Comparison of ENCODE assay signal across 8 mouse cellular contexts in genomic region chr15:80096946-80097881, GRCm38 (mm10). TPM values are rescaled to one million over a fixed set of nuclear protein-coding genes. Genes with fewer than 3 reads are reported as not detected.
DNase-seq lines count a peak whose midpoint lies in the region; ATAC-seq and TF ChIP-seq lines count a peak whose summit lies in the region.

No protein-coding gene starts in this region.

- no peak for DNase-seq in kidney, adult 9 months
- peak; percentile 80 for DNase-seq in adrenal gland, postnatal 14 days
- no peak for DNase-seq in forebrain, postnatal 0 days
- peak; percentile 77 for DNase-seq in limb, embryonic 10.5 days (ENCODE audit: low spot score)
- DNase-seq in thymus, postnatal 4 days = peak; percentile 73
- no peak for DNase-seq in right cerebral cortex, postnatal 14 days

- no peaks in the 10 kb centered on the region; the same call in 1 of the 2 replicates for H3K4me1 ChIP-seq in kidney, embryonic 16.5 days (ENCODE audit: insufficient read depth, low read length)
- H3K4me1 ChIP-seq in forebrain, postnatal 0 days (ENCODE audit: insufficient read depth) = peaks cover 20% of the 10 kb centered on the region
- H3K4me1 ChIP-seq in limb, embryonic 10.5 days = peaks cover 30% of the 10 kb centered on the region
- peaks cover 29% of the 10 kb centered on the region for H3K4me1 ChIP-seq in midbrain, embryonic 16.5 days (ENCODE audit: control insufficient read depth, insufficient read depth, low read length)

- peaks cover 26% of the 10 kb centered on the region for H3K27me3 ChIP-seq in kidney, embryonic 16.5 days (ENCODE audit: insufficient read depth, low read length)
- no peaks in the 10 kb centered on the region for H3K27me3 ChIP-seq in forebrain, postnatal 0 days (ENCODE audit: insufficient read depth, low read length)
- H3K27me3 ChIP-seq in limb, embryonic 10.5 days (ENCODE audit: low read depth, poor library complexity, severe bottlenecking) = peaks cover 83% of the 10 kb centered on the region
- no peaks in the 10 kb centered on the region for H3K27me3 ChIP-seq in midbrain, embryonic 16.5 days (ENCODE audit: control insufficient read depth, insufficient read depth, low read depth, low read length)

- TF ChIP-seq CTCF in forebrain, postnatal 0 days (IDR thresholded peaks at IDR 0.05; ENCODE audit: low read depth) = no peak

- H3K36me3 ChIP-seq in kidney, embryonic 16.5 days (ENCODE audit: insufficient read depth, low read length) = no peaks in the 10 kb centered on the region
- no peaks in the 10 kb centered on the region for H3K36me3 ChIP-seq in forebrain, postnatal 0 days (ENCODE audit: insufficient read depth)
- H3K36me3 ChIP-seq in limb, embryonic 10.5 days = no peaks in the 10 kb centered on the region
- no peaks in the 10 kb centered on the region for H3K36me3 ChIP-seq in midbrain, embryonic 16.5 days (ENCODE audit: control insufficient read depth, insufficient read depth, low read length)

- H3K4me3 ChIP-seq in kidney, embryonic 16.5 days (ENCODE audit: low read length) = no peak overlapping the region
- no peak overlapping the region for H3K4me3 ChIP-seq in forebrain, postnatal 0 days (ENCODE audit: low read depth, low read length)
- H3K4me3 ChIP-seq in limb, embryonic 10.5 days = peak overlapping the region; percentile 26
- H3K4me3 ChIP-seq in midbrain, embryonic 16.5 days (ENCODE audit: low read depth, low read length) = no peak overlapping the region

- 20% methylated on average over 19 of the region's 20 CpGs for WGBS in kidney, embryonic 16.5 days
- WGBS in forebrain, postnatal 0 days = 29% methylated on average over 19 of the region's 20 CpGs
- 20% methylated on average over 18 of the region's 20 CpGs for WGBS in limb, embryonic 10.5 days
- 23% methylated on average over 20 of the region's 20 CpGs for WGBS in midbrain, embryonic 16.5 days

- H3K9ac ChIP-seq in kidney, embryonic 16.5 days (replicated peaks; ENCODE audit: low read length) = no peak overlapping the region; the same call in 1 of the 2 replicates
- no peak overlapping the region for H3K9ac ChIP-seq in forebrain, postnatal 0 days
- peak overlapping the region; percentile 44; the same call in 1 of the 2 replicates for H3K9ac ChIP-seq in midbrain, embryonic 16.5 days (ENCODE audit: low read depth, low read length)

- 0 out of 2 replicates have a peak overlapping the region, but pooled peaks have one; percentile 23 for H3K4me2 ChIP-seq in kidney, embryonic 16.5 days (replicated peaks; ENCODE audit: low read depth, low read length)
- H3K4me2 ChIP-seq in forebrain, postnatal 0 days (ENCODE audit: low read depth) = 0 out of 2 replicates have a peak overlapping the region, but pooled peaks have one; percentile 8
- peak overlapping the region; percentile 33; the same call in 1 of the 2 replicates for H3K4me2 ChIP-seq in midbrain, embryonic 16.5 days (ENCODE audit: low read length)

- no peak overlapping the region for H3K27ac ChIP-seq in kidney, embryonic 16.5 days (ENCODE audit: low read length)
- no peak overlapping the region for H3K27ac ChIP-seq in forebrain, postnatal 0 days (ENCODE audit: low read depth, low read length)
- peak overlapping the region; percentile 64 for H3K27ac ChIP-seq in limb, embryonic 10.5 days
- peak overlapping the region; percentile 20; the same call in 1 of the 2 replicates for H3K27ac ChIP-seq in midbrain, embryonic 16.5 days (ENCODE audit: low read length)

- no peaks in the 10 kb centered on the region for H3K9me3 ChIP-seq in kidney, embryonic 16.5 days (ENCODE audit: low read length)
- H3K9me3 ChIP-seq in forebrain, postnatal 0 days (ENCODE audit: low read length) = no peaks in the 10 kb centered on the region
- H3K9me3 ChIP-seq in limb, embryonic 10.5 days (replicated peaks) = no peaks in the 10 kb centered on the region
- no peaks in the 10 kb centered on the region for H3K9me3 ChIP-seq in midbrain, embryonic 16.5 days (replicated peaks; ENCODE audit: control insufficient read depth, low read length, poor library complexity, severe bottlenecking)

- ATAC-seq in kidney, embryonic 16.5 days (ENCODE audit: low FRiP score, low TSS enrichment) = peak; percentile 75
- no peak for ATAC-seq in forebrain, postnatal 0 days
- ATAC-seq in midbrain, embryonic 16.5 days = peak; percentile 57

RNA-seq across cellular contexts. Expression of gene Rpl3, which starts 5.5 kb away (rescaled TPM):
- polyA plus RNA-seq in kidney, embryonic 16.5 days (2015; fragmentation: Nextera tagmentation; extraction: Ambion mirVana) = 981 and 1,131 TPM in 2 replicates
- total RNA-seq in adrenal gland, postnatal 14 days (2021) = 594 and 691 TPM in 2 replicates
- total RNA-seq in forebrain, postnatal 0 days (2014; rRNA removed) = 804 and 1,069 TPM in 2 replicates
- 578 and 651 TPM in 2 replicates for polyA plus RNA-seq in forebrain, postnatal 0 days (2015; fragmentation: Nextera tagmentation; extraction: Ambion mirVana)
- polyA plus RNA-seq in limb, embryonic 10.5 days (2016; fragmentation: Nextera tagmentation; extraction: Ambion mirVana) = 1,077 and 1,189 TPM in 2 replicates
- 524 and 548 TPM in 2 replicates for polyA plus RNA-seq in midbrain, embryonic 16.5 days (2015; fragmentation: Nextera tagmentation; extraction: Ambion mirVana)

RNA-seq across cellular contexts. Expression of gene Syngr1, which starts 6.1 kb away (rescaled TPM):
- 14.3 and 16.0 TPM in 2 replicates for polyA plus RNA-seq in kidney, embryonic 16.5 days (2015; fragmentation: Nextera tagmentation; extraction: Ambion mirVana)
- 28.5 and 29.8 TPM in 2 replicates for total RNA-seq in adrenal gland, postnatal 14 days (2021)
- total RNA-seq in forebrain, postnatal 0 days (2014; rRNA removed) = 113 and 127 TPM in 2 replicates
- polyA plus RNA-seq in forebrain, postnatal 0 days (2015; fragmentation: Nextera tagmentation; extraction: Ambion mirVana) = 58.6 and 69.0 TPM in 2 replicates
- polyA plus RNA-seq in limb, embryonic 10.5 days (2016; fragmentation: Nextera tagmentation; extraction: Ambion mirVana) = 1.4 and 3.2 TPM in 2 replicates
- 66.2 and 83.9 TPM in 2 replicates for polyA plus RNA-seq in midbrain, embryonic 16.5 days (2015; fragmentation: Nextera tagmentation; extraction: Ambion mirVana)

RNA-seq across cellular contexts. Expression of gene Tab1, which starts 35.7 kb away (rescaled TPM):
- polyA plus RNA-seq in kidney, embryonic 16.5 days (2015; fragmentation: Nextera tagmentation; extraction: Ambion mirVana) = 44.1 and 44.7 TPM in 2 replicates
- 14.6 and 23.0 TPM in 2 replicates for total RNA-seq in adrenal gland, postnatal 14 days (2021)
- total RNA-seq in forebrain, postnatal 0 days (2014; rRNA removed) = 48.8 and 52.1 TPM in 2 replicates
- polyA plus RNA-seq in forebrain, postnatal 0 days (2015; fragmentation: Nextera tagmentation; extraction: Ambion mirVana) = 21.6 and 25.7 TPM in 2 replicates
- polyA plus RNA-seq in limb, embryonic 10.5 days (2016; fragmentation: Nextera tagmentation; extraction: Ambion mirVana) = 41.8 and 52.4 TPM in 2 replicates
- polyA plus RNA-seq in midbrain, embryonic 16.5 days (2015; fragmentation: Nextera tagmentation; extraction: Ambion mirVana) = 35.9 and 38.3 TPM in 2 replicates

Comparison
In these comparisons a context has a peak if more than half of its experiments do, and no peak if none do; other contexts are left out.
1. H3K27ac ChIP-seq: peak in limb, embryonic 10.5 days (single experiment) and midbrain, embryonic 16.5 days (single experiment); none in kidney, embryonic 16.5 days (single experiment) and forebrain, postnatal 0 days (single experiment).
2. DNase-seq: peak in adrenal gland, postnatal 14 days (single experiment), limb, embryonic 10.5 days (single experiment) and thymus, postnatal 4 days (single experiment); none in kidney, adult 9 months (single experiment), forebrain, postnatal 0 days (single experiment) and right cerebral cortex, postnatal 14 days (single experiment).
3. Peak in every context shown above with its lines, with median percentiles within 50 percentile points of each other: H3K4me2 ChIP-seq.